Mouse (Mus musculus) layer of hippocampus, postnatal 36 days (tissue): ENCODE measurements at regions not wholly inside any gene's neighbourhood (a gene's known extent, or its start where the extent isn't known, plus 50 kb on each side); places are given as distances from the start of the nearest gene placed in this dataset.

Experiments used
- DNase-seq, 2 experiments: peaks; one replicate each; pipeline ENCODE4 v3.0.0; 2022

DNA sequence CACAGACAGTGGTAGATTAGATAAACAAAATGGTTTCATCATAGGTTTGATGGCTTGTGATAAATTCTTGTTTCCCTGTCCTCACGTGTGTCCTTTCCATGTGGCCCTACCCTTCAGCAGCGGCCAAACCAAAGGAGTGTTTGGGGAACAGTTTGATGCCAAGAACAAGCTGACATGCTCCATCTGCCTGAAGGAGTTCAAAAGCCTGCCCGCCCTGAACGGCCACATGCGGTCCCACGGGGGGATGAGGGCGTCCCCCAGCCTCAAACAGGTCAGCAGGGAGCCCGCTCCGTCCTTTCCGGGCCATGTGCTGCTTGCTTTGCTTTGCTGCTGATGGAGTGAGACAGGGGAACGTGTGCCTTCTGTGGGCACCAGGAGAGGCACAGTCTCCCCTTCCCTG is 51.0 kb upstream of the Mrps10 start:
- no peak for DNase-seq

DNA sequence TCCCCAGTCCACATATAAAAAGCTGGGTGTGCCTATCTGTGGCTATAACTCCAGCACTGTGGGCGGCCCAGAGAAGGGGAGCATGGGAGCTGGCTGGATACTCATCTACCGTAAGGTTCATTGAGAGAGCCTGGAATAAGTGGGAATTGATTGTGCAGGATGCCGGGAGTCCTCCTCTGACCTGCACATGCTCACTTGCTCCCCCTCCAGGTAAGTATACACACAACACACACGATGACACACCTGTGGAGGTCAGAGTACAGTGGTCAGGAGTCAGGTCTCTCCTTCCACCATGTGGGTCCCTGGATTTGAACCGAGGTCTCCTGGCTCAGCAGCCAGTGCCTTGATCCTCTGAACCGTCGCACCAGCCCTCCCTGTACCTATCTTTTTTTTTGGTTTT is 55.5 kb upstream of the Mrps10 start:
- DNase-seq, result no peak

DNA sequence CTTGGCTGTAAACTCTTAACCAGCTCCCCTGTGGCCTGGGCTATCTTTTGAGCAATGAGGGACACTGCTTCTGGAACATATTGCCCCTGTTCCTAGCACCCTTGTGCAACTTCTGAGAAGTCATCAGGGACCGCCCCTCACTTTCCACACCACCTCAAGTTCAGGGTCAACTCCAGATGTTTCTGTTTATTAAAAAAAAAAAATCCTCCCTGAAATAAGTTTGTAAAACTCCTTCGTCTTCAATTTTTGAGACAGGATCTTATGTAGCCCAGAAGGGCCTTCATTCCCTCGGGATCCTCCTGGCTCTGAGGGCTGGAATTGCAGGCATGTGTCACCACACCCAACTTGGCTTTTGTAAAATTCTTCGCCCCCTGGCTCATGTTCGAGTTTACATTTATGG is 57.4 kb upstream of the Mrps10 start:
- no peak for DNase-seq

DNA sequence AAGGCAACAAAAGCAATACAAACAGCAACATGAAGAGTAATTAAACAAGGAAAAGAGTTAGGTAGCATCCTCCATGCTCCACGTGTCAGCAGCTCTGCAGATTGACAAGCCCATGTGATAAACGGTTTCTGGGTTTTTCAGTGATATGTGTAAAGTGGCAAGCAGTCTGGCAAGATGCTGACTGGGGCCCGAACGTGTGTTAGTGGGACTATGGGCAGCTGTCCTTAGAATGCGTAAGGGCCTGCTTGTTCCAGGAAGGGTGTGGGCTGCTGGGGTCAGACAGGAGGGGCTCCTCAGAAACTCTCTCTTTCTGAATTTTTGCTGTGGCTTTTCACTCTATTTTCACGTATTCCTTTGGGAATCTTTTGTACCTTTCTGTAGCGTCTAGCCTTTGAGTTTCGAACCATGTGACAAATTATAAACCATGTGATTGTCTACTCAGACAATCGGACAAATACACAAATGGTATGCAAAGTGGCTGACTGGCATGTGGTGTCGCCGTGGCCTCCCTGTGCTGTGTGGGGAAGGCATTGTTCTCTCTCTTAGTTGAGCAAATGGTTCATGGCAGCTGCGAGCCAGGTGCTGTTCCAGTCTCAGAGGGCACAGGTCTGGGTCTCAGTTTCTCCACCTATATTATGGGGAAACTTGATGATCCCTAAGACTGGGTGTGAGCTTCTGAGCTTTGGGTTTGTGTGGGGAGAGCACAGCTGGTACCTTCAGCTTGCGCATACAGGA is 62.5 kb upstream of the Mrps10 start:
- no peak for DNase-seq

DNA sequence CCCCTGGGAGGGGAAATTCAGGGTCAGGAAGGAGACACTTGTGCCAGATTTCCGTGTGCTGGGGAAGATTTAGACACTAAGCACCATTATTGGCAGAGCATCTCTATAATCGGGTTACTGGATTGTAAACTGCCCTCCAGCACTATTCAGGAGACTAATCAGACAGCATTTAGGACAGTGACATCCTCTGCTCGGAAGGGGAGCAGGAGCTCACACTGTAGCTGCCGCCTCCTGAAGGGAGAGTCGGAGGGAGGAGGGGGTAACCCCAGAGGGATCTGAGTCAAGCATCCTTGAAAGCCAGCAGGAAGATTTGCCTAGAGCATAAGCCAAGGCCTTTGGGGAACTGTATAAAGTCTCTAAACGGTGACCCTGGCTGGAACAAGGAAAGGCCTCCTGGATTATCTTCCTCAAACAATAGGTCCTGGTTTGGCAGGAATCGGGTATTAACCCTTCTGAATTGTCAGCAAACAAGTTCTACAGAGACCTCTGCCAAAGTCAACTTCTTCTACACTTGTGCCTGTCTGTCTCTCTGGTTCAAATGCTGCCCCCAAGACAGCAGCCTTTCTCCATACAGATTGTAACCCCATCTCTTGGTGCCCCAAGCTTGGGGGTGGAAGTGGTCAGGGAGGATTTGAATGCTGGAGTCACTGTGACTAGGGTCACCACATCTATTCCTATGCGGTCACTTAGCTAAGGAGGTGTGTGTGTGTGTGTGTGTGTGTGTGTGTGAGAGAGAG is 64.1 kb upstream of the Mrps10 start:
- no peak for DNase-seq

DNA sequence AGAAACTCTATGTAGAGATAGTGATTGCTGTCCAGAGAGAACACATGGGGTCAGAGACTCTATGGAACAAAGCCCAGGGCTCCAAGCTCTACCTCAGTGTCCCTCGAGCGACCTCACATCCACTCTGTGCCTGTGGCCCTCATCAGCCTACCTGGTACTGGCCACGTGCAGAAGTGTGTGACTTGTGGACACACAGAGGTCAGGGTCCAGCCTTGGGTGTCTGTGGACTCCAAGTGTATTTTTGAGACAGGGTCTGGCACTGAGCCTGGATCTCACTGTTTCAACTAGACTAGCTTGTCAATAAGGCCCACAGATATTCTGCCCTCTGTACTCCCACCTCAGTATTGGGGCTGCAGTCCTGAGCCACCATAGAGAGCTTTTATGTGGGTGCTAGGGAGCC is 65.1 kb upstream of the Mrps10 start:
- no peak for DNase-seq

DNA sequence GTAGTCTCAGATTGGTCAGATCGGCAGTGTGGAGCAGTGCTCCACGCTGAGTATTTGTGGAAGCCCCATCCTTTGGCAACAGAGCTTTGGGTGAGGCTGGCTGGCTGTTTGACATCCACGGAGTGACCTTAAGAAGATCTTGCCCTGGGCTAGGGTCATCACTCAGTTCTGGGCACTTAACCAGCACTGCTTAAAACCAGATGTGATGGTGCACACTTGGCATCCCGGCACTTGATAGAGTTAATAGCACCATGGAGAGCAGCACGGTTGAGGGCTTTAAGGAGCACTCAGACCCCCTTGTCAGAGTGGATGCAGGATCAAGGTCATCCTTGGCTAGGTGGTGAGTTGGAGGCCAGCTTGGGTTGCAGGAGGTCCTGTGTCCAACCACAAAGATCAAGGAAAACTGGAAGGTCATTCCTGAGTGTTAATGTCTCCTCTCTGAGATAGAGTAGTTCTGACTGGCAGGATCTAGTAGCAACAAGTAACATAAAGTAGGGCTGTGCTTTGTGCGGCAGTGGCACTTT is 70.2 kb upstream of the Mrps10 start:
- no peak for DNase-seq

DNA sequence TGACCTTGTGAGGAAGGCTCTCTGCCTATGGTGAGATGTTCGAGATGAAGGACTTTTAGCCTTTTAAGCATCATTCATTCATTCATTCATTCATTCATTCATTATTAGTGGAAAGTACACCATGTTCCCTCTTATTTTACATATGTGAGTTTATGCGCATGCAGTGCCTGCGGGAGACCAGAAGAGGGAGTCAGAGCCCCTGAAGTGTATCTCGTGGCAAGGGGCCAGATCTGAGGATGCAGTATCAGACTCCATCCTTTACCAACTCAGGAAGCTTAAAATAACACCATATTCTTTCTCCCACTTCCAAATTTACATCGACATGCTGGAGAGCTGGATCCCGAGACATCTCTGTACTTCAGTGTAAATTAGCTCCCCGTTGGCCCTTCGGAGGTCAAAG is 70.7 kb upstream of the Mrps10 start:
- DNase-seq, result no peak

DNA sequence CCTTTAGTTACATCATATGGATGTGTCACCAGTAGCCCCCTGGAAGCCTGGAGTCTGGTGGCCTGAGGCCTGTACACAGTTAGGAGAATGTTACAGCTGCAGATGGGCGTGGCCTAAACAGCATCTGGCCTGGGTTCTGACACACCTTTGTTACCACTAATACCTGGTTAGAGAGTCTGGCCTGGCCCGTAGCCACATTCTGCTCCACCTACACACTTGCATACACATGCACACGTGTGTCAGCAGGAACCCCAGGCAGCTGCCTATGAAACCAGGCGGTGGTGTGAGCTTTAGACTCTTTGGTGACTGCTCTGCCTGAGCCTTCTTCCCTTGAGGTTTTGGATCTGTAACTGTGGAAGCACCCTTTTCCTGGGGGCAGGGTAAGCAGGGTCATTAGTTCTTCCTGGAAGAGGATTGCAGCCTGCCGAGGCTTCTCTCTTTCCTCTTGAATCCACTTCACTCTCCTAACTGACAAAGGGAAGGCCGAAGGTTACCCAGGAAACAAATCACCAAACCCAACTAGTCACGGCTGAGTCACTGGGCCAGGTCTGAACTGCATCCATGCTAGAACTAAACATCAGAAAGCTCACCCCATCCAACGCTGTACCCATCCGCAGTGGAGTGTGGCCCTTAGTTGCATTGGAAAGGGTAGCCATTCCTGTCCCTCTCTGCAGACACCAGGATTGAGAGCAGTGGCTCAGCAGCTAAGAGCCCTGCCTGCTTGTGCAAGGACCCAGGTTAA is 71.8 kb upstream of the Mrps10 start:
- no peak for DNase-seq

DNA sequence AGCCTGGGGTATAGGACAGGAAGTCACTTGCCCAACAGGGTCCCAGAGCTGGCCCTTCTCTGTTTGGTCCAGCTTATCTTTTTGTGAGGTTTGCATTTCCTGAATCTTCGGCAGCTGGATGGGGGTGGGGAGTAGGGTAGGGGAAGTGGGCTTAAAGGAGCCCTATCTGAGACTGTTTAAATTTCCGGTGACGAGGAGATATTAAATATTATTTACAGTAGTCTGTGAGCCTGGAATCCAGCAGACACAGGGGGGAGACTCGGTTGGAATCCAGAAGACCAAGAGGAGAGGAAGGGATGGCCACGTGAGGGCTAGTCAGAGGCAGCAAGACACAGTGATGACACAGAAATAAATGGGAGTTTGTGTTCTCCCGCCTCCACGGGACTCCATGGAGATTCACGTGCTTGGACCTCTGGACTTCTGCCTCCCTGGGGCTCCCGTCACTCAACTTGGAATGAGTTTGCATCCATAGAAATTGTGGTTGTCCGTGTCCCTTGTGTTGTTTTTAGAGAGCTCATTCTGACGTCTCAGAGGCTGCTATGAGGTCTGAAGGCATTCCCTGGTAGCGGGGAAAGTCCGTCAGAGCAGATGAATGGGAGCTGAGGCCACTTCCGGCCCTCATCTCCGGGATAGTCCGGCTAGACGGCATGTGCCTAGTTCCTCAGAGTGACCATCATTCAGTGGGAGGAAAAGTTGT is 73.2 kb upstream of the Mrps10 start:
- no peak for DNase-seq

DNA sequence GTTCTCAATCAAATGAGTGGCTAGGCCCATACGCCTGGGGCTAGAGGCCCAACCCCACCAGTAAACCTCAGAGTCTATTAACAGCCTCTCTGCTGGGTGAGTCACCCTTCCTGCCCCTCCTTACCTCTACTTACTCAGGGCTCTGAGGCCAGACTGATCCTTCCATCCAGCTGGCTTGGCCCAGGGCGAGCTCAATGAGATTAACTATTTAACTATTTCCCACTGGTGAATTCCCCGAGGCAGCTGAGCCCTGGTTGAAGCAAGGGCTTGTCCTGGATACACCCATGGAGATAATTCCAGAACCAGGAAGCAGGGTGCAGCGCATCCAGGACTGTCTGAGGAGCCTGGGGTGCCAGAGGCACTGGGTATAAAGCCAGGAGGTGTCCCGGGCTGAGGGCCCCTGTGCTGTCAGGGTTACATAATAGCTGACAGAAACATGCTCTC is 74.6 kb upstream of the Mrps10 start:
- DNase-seq, result no peak

DNA sequence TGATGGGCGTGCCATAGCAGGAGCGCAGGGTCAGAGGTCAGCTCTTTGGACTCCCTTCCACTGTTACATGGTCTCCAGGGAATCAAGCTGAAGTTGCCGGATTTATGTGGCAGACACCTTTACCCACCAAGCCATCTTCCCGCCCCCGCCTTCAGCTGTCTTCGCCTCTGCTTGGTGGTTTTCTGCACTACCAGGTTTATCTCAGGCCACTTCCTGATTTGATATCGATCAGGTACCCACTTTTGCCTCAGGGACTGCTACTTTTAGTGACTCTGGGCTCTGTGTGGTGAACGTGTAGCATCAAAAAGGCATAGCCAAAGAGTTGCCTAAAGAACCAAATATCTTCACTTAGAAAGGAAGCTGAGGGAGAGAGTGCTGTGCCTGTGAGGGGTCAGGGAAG is 75.5 kb upstream of the Mrps10 start:
- DNase-seq, result no peak

DNA sequence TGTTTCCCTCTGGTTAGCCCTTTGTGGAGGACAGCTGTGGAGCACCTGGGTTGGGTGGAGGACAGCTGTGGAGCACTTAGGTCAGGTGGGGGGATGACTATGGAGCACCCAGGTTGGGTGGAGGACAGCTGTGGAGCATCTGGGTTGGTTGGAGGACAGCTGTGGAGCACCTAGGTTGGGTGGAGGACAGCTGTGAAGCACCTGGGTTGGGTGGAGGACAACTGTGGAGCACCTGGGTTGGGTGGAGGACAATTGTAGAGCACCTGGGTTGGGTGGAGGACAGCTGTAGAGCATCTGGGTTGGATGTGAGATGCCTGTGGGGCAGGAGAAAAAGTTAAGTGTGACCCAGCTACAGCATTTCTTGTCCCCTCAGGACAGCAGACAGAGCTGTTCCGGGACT is 77.1 kb upstream of the Mrps10 start:
- DNase-seq, result no peak

DNA sequence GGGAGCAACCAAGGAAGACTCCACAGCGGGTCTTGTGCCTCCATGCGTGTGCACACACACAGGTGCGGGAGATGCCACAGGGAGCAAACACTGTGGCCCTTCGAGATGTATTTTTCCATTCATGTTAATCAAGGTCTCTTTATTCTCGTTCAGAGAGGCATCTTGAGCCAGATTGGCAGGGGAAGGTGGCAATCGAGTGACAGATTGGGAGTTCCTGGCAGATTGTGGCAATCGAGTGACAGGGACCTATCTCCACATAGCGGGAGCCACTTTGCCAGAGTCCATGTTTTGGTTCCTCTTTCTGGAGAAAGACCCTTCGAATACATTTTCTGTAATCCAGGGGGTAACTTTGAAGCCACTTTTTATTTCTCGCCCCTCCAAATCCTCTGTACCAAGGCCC is 83.1 kb upstream of the Mrps10 start:
- no peak for DNase-seq

DNA sequence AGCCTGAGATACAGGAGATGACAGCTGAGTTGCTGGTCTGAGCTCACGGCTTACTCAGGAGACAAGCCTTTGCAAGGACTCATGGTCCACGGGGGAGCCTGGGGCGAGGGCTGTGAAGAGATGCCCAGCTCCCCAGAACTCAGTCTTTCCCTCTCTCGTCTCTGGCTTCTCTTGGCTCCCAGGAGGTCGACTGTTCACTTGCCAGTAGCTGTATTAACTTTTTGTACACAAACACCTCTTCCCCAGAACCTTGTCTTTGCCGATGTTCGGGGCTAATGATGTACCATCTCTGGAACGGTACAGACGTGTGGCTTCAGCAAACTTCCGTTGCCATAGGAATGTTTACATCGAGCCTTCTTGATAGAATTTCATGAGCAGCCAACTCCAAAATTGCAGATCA is 84.5 kb upstream of the Mrps10 start:
- no peak for DNase-seq

DNA sequence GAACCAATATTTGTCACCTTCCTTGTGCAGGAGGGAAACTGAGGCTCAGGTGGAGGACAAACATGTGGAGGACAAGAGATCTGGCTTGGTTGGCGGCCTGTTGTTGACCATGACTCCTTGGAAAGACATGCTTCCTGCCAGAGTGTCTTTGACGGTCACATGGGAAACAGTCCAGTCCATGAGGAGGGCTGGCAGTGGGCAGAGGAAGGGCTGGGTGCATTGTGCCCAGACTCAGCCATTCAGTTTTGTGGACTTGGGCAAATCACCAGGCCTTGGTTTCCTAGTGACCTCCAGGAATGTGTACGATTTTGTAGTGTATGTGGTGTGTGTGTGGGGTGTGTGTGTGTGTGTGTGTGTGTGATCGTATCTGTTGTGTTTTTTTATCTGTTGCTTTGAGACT is 85.5 kb upstream of the Mrps10 start:
- no peak for DNase-seq

DNA sequence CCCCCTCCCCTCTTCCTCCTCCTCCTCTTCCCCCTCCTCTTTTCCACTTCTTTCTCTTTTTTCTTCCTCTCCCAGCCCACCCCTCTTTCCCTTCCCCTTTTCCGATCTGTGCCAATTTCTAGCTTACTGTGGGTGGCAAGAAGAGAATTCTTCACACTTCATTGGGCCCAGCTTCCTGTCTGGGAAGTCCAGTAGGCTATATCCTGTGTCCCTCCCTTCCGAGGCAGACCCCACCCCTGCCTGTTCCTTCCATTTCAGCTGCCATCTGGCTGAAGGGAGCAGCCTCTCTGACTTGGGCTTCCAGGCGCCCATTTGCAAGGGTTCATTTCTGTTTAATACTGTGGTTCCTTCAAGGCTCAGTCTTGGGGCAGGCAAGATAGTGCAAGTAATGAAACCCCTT is 86.2 kb upstream of the Mrps10 start:
- DNase-seq, result no peak

DNA sequence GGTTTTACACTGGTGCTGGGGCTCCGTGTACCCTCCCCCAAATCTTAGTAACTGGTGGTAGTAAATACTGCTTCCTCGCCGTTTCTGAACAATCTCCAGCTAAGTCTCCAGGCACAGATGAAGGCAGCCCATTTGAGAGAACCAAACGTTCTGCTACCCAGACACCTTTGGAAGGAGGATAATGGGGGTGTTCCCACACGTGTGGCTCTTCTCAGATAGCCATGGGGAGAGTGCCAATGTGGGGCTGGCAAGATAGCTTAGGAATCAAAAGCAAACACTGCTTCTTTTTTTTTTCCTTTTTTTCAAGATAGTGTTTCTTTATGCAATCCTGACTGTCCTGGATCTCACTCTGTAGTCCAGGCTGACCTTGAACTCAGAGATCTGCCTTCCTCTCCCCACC is 90.8 kb upstream of the Mrps10 start:
- no peak for DNase-seq

DNA sequence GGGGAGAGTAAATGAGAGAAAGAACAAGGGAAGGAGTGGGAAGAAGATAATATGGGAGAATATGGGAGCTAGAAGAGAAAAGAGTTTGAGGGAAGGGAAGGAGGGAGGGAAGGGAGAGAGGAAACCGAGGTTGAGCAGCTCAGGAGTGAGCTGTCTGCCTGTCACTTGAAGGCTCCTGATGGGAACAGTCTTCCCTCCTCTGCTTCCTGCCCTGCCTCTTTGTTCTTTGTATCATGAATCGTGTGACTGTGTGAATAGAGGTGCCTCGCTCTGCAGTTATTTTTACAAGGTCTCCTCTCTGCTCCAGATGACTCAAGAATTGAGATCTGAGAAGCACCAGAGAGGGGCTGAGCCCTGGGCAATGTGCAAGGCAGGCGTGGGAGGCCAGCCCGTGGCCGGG is 92.0 kb upstream of the Mrps10 start:
- no peak for DNase-seq

DNA sequence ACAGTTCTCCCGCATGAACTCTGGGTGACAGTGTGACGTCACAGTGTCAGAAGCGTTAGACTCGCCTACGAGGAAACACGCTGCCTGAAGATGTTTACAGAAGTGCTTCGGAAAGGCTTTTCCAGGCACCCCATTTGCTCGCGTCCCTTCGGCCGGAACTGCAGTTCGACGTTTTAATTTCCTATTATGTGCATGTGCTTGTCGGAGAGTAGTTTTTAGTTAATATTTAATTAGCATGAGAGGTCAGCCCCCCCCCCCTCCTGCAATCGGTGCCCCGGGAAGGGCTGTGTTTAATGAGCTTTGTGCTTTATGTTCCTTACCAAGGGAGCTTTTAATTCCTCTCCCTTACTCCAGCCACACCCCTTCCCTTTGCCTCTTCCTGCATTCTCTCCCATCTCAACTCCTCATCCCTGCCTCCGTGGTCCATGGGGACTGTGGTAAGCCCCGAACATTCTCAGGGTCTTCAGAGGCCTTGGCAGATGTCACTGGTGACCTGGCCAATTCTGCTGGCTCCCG is 92.8 kb upstream of the Mrps10 start:
- DNase-seq, result no peak

DNA sequence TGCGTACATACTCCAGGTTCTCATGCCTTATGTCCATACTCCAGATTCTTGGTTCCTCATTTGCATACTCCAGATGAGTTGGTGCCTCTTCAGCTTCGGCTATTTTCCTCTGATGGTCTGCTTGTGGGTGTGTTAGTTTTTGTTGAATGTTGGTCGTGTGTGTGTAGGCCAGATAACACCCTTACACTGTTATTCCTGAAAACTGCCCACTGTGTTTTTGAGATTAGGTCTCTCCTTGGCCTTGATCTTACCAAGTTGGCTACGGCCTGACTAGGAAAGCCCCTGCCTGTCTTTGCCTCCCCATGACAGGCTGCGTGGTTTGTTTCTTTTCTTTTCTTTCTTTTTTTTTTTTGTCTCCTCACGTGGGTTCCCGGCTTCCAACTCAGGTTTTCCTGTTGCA is 95.4 kb upstream of the Mrps10 start:
- DNase-seq, result no peak

DNA sequence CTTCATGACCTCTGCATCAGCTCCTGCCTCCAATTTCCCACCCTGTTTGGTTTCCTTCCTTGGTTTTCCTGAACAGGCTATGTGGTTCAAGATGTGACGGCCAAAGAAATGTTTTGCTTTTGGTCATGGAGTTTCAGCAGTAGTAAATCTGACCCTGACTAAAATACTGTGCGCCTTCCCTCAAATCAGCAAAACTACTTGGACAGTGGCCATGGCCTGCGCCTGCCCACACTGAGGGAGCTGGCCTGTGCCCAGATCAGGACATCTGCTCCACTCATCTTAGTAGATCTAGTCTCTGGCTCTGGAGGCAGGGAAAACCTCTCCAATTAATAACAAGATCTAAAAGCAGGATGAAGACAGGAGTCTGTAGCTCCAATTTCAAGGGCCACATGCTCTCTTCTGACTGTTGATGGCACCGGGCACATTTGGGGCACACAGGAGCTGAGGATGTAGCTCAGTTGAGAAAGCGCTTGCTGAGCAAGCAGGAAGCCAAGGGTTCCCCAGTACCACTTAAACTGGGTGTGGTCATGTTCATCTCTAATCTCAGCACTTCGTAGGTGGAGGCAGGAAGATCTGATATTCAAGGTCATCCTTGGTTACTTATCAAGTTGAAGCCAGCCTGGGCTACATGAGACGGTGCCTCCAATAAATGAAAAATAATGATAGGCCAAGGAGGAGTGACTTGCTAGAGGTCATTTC is 96.6 kb upstream of the Mrps10 start:
- peak; percentile 59 to 60 for DNase-seq
